Mouse (Mus musculus): ENCODE results near the gene Bcl7b.
A peak's percentile ranks its signal among the peaks of the same experiment; 100 is the strongest.

DNA sequence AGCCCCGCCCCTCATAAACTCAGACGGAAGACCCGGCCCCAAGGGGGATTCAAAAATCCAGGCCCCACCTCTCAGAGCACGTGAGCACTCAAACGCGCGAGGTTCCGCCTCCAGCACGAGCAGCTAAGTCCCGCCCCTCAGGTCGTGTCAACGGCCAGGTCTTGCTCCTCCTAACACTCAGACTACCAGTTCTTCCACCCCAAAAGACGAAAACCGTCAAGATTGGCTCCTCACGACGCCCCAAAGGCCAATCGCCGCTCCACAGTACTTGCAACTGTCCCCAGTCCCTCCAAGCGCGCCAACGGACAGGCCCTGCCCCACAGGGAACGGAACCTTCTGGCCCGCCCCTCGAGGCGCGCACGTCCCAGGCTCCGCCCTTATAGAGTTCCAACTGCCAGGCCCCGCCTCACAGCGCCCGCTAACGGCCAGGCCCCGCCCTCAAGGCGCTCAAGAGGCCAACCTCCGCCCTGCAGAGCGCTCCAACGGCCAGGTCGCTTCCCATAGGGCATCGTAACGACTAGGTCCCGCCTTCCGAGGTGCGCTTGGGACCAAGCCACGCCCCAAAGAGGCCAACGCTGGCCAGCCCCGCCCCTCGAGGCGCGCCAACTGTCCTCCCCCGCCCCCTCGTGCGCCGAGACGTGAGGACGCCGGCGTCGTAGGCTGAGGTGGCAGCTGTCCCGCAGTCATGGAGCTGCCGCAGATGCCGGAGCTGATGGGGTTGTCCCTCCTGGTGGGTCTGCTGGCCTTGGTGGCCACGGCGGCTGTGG is 18.8 kb upstream of the Bcl7b start, which contains the start of gene Tbl2:
- peak; percentile 84; the same call in 1 of the 2 replicates for TF ChIP-seq POLR2A (IDR thresholded peaks at IDR 0.05; ENCODE audit: borderline replicate concordance, extremely low read depth, low read depth, low read length)
- TF ChIP-seq CTCF (IDR thresholded peaks at IDR 0.05; ENCODE audit: insufficient read depth, low read length): no peak

Measured in lung, adult 2 months (tissue).